Mouse (Mus musculus) kidney, postnatal 0 days (tissue): Measurements from ENCODE around the gene Rab1b. TPM values are rescaled to one million over a fixed set of nuclear protein-coding genes. Genes with fewer than 3 reads are reported as not detected.
A peak's percentile ranks its signal among the peaks of the same experiment; 100 is the strongest.

Experiments
- ATAC-seq: fragments of 200-750 bp; cut with Nextera tagmentation; replicated peaks from 2 replicates; pipeline ENCODE4 v1.8.0; 2017; ENCODE audit warnings: low read depth, moderate number of reproducible peaks, moderate TSS enrichment, moderate library complexity; ENCODE audit not compliant: low FRiP score
- DNase-seq: peaks from one replicate; pipeline ENCODE4 v3.0.0-alpha.2; 2016; ENCODE audit warnings: low spot score
- H3K27ac ChIP-seq: fragments of 300-500 bp; sonication (generic); 2 replicates; pipeline ENCODE4 v1.5.1; 2014; ENCODE audit warnings: mild to moderate bottlenecking
- H3K27me3 ChIP-seq: fragments of 300-500 bp; sonication (generic); 2 replicates; pipeline ENCODE4 v1.6.1; 2014; ENCODE audit warnings: low read length, mixed read lengths; ENCODE audit not compliant: insufficient read depth
- H3K36me3 ChIP-seq: fragments of 300-500 bp; sonication (generic); 2 replicates; pipeline ENCODE4 v1.6.1; 2014; ENCODE audit warnings: low read length, mixed read lengths; ENCODE audit not compliant: insufficient read depth
- H3K4me1 ChIP-seq: fragments of 300-500 bp; sonication (generic); replicated peaks from 2 replicates; pipeline ENCODE4 v1.6.1; 2014; ENCODE audit warnings: antibody characterized with exemption, low read length, mixed read lengths; ENCODE audit not compliant: insufficient read depth
- H3K4me2 ChIP-seq: fragments of 300-500 bp; sonication (generic); 2 replicates; pipeline ENCODE4 v1.6.1; 2014; ENCODE audit warnings: mild to moderate bottlenecking, low read length, moderate library complexity, mixed read lengths
- H3K4me3 ChIP-seq: fragments of 300-500 bp; sonication (generic); replicated peaks from 2 replicates; pipeline ENCODE4 v1.5.1; 2014; ENCODE audit warnings: low read depth, low read length
- H3K9ac ChIP-seq: fragments of 300-500 bp; sonication (generic); 2 replicates; pipeline ENCODE4 v1.6.1; 2014; ENCODE audit warnings: low read depth, low read length
- H3K9me3 ChIP-seq: fragments of 300-500 bp; sonication (generic); replicated peaks from 2 replicates; pipeline ENCODE4 v1.6.1; 2016; ENCODE audit warnings: low read length, inconsistent platforms, mixed read lengths
- CTCF ChIP-seq: IDR thresholded peaks from 2 replicates; pipeline ENCODE4 v1.5.1; 2016; ENCODE audit warnings: antibody characterized with exemption, low read depth, mild to moderate bottlenecking, moderate library complexity
- WGBS: fragments of 180-500 bp; shearing (Covaris S2); extraction: QIAGEN DNeasy Blood & Tissue Kit; methylation state at CpG from one replicate; pipeline ENCODE4 v1.1.7; 2014; 5-methylcytosine and 5-hydroxymethylcytosine counted together
- polyA plus RNA-seq: library from polyadenylated mRNA; unstranded; fragments of >200 nt; fragmentation: Nextera tagmentation; extraction: Ambion mirVana; gene quantifications from 2 replicates; pipeline ENCODE4 v1.2.1, GENCODE M21; 2015

The Rab1b gene
- polyA plus RNA-seq, 1 experiment from 2014 or later, result 270 TPM

GRCm38 (mm10) chr19:5106074-5106473 lies 798 bp downstream of the Rab1b start:
- 4% methylated on average over 9 of the region's 9 CpGs for WGBS
- H3K9ac ChIP-seq, result peak overlapping the region; percentile 80
- peak overlapping the region; percentile 88 for H3K27ac ChIP-seq
- H3K9me3 ChIP-seq, result no peaks in the 10 kb centered on the region
- DNase-seq (peak; percentile 34), ATAC-seq (no peak)
- H3K4me2 ChIP-seq, result peak overlapping the region; percentile 76
- peak overlapping the region; percentile 65 for H3K4me3 ChIP-seq
- no peak for TF ChIP-seq CTCF
- H3K4me1 ChIP-seq, result peaks cover 10% of the 10 kb centered on the region
- H3K27me3 ChIP-seq, result no peaks in the 10 kb centered on the region
- H3K36me3 ChIP-seq, result peaks cover 46% of the 10 kb centered on the region

GRCm38 (mm10) chr19:5098363-5099143 lies 8.3 kb downstream of the Rab1b start, which contains the start of gene Cnih2:
TSS of gene Cnih2 (minus strand) at chr19:5098521.
- peak; percentile 70 for DNase-seq
- no peak for TF ChIP-seq CTCF
- H3K4me3 ChIP-seq, result peak within 1 kb of the TSS; percentile 45
- peaks cover 37% of the 10 kb centered on the region for H3K36me3 ChIP-seq
- H3K9ac ChIP-seq, result peak within 1 kb of the TSS; percentile 64
- no peak within 1 kb of the TSS for H3K27ac ChIP-seq
- 3% methylated on average over 38 of the region's 48 CpGs for WGBS
- no peaks in the 10 kb centered on the region for H3K9me3 ChIP-seq
- H3K4me1 ChIP-seq, result peaks cover 10% of the 10 kb centered on the region
- H3K4me2 ChIP-seq, result peak within 1 kb of the TSS; percentile 95
- H3K27me3 ChIP-seq, result no peaks in the 10 kb centered on the region
- ATAC-seq, result 0 out of 2 replicates have a peak, but pooled peaks have one; percentile 15

GRCm38 (mm10) chr19:5097521-5098362 lies 9.1 kb downstream of the Rab1b start:
- DNase-seq, result no peak
- no peak for ATAC-seq
- Histone ChIP-seq H3K4me3 (peak overlapping the region; percentile 45), H3K4me2 (peak overlapping the region; percentile 95), H3K36me3 (peaks cover 31% of the 10 kb centered on the region), H3K4me1 (peaks cover 10% of the 10 kb centered on the region), H3K27ac (no peak overlapping the region), H3K9me3 (no peaks in the 10 kb centered on the region), H3K27me3 (no peaks in the 10 kb centered on the region), H3K9ac (peak overlapping the region; percentile 64)
- WGBS, result 5% methylated on average over 26 of the region's 31 CpGs
- no peak for TF ChIP-seq CTCF

- WGBS, result 18% methylated on average over 9 of the region's 9 CpGs
- H3K9ac ChIP-seq, result no peak overlapping the region
- H3K4me2 ChIP-seq, result no peak overlapping the region
- TF ChIP-seq CTCF, result no peak
- H3K9me3 ChIP-seq, result no peaks in the 10 kb centered on the region
- ATAC-seq (no peak), DNase-seq (no peak)
- no peak overlapping the region for H3K27ac ChIP-seq
- H3K4me1 ChIP-seq, result peaks cover 10% of the 10 kb centered on the region
- peaks cover 26% of the 10 kb centered on the region for H3K36me3 ChIP-seq
- H3K4me3 ChIP-seq, result no peak overlapping the region
- no peaks in the 10 kb centered on the region for H3K27me3 ChIP-seq
These were observed 10.9 kb downstream of the Rab1b start for GRCm38 (mm10) chr19:5095887-5096474.

DNA sequence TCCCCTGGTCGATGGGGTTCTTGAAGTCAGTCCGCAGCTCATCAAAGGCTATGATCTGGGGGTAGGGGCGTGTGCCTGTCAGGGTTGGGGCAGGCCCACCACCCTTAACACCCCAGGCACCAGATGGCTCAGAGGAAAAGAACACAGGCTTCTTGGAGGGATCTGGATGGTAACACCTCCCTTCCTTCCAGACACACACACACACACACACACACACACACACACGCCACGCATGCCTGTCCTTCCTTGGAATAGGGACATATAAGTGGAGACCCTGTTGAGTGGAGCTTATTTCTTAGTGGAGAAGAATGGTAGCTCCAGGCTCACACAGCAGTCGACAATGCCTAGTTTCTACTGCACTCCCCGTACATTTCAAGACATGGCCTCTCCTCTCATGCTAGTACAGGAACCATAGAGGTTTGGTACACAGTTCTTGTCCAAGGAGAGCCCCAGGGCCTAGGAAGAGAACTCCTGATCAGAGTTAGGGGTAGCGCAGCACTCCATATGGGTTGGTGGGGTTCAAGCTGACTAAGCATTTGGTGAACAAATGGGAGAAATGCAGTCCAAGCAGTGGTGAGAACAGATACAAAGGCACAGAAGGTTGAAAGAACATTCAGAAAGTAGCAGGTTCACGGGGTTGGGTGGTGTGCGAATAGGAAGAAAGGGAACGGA lies 12.0 kb downstream of the Rab1b start:
- peak; percentile 9; the same call in 1 of the 2 replicates for ATAC-seq

More for the DNA sequence above, 12.0 kb downstream of the Rab1b start:
- Histone ChIP-seq H3K9ac (no peak overlapping the region), H3K36me3 (peaks cover 15% of the 10 kb centered on the region), H3K4me2 (no peak overlapping the region), H3K27me3 (no peaks in the 10 kb centered on the region), H3K9me3 (no peaks in the 10 kb centered on the region), H3K27ac (no peak overlapping the region), H3K4me3 (no peak overlapping the region), H3K4me1 (peaks cover 10% of the 10 kb centered on the region)
- WGBS, result 41% methylated on average over 11 of the region's 11 CpGs
- no peak for TF ChIP-seq CTCF
- no peak for DNase-seq
